Mouse (Mus musculus): Measurements from ENCODE around the gene Plcl2.

Gene Plcl2

DNA sequence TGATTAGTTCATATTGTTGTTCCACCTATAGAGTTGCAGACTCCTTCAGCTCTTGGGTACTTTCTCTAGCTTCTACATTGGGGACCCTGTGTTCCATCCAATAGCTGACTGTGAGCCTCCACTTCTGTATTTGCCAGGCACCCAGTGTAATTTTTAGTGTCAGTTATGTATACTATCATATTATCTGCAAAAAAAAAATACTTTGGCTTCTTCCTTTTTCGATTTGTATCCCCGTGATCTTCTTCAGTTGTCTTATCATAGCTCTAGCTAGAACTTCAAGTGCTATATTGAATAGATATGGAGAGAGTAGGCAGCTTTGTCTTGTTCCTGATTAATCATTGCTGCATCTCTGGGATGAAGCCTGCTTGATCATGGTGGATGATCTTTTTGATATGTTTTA, 25.7 kb downstream of the Plcl2 start:
- 76% methylated on average over 2 of the region's 2 CpGs for WGBS

DNA sequence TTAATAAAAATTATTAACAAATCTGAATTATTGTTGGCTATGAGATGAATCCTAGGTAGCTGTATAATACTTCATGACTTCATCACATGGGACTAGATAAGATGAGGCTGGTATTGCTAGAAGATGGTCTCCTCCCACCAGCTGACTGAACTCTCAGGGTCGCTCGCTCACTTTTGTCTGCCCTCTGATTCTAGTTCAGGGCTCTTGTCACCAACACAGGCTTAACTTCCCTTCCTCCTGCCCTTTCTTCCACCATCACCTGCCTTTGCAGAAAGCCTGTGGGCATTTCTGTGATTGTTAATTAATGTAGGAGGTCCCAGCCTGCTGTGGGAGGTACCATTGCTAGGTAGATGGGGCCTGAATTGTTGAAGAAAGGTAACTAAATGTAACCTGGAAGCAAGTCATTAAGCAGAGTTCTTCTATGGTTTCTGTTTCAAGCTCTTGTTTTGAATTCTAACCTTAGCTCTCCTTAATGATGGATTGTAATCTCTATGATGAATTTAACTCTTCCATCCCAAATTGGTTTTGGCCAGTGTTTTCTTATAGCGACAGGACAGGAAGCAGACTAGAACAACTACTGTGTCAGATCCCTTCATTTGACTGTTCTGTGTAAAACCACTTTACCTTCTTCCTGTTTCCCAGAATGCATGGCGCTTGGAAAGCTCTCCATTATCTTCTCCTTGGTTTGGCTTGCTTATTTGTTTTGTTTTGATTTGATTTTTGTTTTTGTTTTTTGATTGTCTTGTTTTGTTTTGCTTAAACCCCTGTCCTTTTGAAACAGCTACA, 27.4 kb downstream of the Plcl2 start:
- 88% methylated on average over 4 of the region's 4 CpGs for WGBS

DNA sequence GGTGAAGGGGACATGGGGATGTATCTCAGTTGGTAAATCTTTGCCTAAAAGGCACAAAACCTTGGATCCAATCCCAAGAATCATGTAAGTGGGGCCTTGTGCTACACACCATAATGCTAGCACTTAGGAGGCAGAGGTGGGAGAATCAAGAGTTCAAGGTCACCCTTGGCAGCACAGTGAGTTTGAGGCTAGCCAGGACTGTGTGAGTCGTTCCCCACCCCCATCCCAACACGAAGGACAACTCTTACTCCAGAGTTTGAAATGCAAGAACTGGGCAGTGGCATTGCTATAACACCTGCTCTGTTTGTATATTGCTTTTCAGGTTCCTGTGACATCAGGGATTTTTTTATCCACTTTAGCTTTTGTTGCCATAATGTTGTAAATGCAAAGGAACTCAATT, 28.6 kb downstream of the Plcl2 start:
- WGBS: 89% methylated on average over 2 of the region's 2 CpGs

DNA sequence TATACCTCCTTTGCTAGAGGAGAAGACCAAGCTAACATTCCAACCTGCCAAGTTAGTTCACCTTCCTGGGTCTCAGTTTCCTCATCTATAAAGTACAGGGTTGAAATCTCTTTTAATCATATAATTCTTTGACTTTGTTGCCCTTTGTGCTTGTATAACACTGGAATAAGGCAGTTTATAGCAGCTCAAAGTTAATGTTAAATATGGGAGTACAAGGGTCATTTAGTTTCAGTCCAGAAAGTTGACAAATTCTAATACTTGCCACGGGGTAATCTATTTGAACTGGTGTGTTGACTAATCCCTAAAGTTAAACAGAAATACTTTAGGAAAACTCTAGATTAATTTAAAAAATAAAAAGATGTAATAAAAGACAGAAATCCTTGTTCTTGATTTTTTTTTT, 35.7 kb downstream of the Plcl2 start:
- WGBS: 92% methylated on average over 1 of the region's 1 CpGs

DNA sequence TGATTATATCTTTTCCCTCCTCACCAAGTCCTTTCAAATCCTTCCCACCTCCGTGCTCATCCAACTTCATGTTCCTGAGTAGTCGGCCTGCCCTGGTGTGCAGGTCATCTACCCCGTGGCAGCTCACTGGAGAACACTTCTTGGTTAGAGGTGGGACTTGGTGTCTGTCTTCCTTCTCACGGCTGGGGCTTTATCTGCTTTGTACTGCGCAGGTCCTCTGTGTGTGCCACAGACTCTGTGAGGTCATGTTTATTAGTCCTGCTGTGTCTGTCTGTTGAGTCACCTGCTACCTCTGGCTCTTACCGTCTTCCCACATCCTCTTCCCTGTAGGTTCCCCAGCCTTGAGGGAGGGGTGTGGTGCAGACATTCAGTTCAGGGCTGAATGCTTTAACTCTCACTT, 36.1 kb downstream of the Plcl2 start:
- WGBS: 74% methylated on average over 6 of the region's 6 CpGs

DNA sequence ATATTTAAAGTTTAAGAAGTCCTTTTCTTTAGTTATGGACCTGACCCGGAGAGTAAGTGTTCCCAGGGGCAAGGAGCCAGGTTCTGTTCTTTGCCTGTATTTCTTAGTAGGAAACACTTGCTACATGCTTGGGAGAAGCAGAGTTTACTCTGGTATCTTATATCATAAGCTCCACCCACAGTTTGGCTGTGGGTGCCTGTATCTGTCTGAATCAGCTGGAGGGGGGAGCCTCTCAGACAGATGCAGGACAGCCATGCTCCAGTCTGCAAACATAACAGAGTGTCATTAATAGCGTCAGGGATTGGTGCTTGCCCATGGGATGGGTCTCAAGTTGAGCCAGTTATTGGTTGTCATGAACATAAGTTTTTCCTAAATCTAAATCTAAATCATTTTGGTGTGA, 42.9 kb downstream of the Plcl2 start:
- 74% methylated on average over 2 of the region's 2 CpGs for WGBS

DNA sequence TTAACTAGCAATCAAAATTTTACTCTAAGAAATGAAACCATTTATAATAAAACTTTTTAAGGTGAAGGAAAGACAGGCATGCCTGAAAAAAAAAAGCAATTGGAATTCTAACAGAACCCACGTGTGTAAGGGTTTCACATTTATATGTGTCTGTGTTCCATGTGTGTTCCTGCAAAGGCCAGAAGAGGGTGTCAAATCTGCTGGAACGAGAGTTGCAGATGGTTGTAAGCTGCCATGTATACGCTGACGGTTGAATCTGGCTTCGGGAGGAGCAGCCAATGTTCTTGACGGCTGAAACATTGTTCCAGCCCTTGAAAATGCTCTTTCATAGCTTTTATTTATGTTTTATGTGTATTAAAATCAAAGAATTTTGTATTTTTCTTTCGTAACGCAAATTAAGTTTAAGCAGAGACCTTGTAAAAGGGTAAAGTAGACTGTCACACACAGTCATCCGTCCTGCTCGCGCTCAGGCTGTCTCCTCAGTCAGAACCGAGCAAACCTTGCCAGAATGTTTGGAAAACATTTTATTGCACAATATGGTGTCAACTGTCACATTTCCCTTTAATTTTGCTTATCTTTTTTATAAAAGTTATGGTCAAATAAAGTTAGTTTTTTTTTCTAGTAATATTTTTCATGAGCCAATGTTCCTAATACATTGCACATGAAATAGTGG, 48.5 kb downstream of the Plcl2 start:
- WGBS: 65% methylated on average over 12 of the region's 12 CpGs

DNA sequence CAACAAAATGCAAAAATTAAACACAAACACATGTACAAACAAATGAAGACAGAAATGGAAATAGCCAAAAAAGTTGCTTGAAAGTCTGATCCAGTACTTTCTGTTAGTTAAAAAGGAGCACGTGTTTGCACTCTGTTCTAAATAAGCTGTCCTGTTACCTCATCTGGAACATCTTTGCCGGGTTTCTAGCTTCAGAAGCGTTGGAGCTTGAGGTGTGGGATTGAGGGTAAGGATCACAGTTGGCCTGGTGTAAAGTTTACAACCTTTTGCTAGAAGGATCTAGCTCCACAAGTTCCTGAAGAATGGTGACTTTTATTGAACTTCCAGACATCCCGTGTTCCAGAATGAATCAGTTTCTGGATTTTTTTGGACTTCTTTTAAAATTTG, 49.0 kb downstream of the Plcl2 start:
- WGBS: 56% methylated on average over 4 of the region's 4 CpGs

DNA sequence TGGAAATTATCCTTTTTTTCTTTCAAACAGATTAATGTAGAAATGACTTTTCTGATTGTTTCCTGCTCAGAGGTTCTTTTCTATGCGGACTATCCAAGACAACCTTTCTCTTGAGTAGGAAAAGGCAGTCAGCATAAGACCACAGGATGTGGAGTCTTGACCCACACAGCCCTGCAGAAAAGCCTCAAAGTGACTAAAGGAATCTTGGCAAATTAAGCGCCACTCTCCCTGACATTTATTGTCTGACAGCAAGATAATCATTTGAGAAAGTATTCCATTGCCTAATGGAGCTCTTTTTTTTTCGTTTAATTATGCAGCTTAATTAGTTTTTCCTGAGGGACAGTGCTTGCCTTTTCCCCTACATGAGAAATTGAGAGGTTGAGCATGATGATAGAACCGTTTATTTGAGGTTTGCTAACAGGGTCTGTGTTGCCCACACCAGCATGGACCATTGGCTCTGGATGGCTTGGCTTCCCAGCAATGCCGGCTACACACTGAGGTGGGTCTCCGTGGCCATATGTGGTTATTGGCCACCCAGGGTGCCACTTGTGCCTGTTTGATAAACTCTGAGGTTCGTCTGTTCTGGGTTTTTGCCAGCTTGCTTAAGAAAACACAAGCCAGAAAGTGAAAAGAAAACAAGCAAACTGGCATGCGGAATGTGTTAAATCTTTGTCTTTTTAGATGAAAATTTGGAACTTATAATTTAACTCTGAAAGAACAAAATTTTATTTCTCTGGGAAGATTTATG, 56.3 kb downstream of the Plcl2 start:
- 37% methylated on average over 8 of the region's 8 CpGs for WGBS

DNA sequence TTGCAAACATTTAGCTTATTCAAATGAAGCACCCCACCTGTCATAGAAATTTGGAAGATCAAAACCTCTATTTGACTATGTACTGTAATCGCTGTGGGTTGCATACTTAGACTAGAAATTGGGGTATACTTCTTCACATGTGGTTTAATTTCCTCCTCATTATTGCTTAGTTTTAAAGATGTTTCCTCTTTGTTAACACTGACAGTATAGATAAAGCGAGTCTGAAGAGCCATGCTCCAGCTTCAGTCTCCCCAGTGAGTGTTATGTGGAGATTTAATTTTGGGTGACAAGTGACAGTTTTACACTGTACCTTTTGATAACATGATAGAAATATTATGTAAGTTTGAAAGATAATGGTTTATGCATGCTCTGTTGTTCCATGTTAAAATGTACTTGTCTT, 59.6 kb downstream of the Plcl2 start:
- WGBS: 85% methylated on average over 2 of the region's 2 CpGs

DNA sequence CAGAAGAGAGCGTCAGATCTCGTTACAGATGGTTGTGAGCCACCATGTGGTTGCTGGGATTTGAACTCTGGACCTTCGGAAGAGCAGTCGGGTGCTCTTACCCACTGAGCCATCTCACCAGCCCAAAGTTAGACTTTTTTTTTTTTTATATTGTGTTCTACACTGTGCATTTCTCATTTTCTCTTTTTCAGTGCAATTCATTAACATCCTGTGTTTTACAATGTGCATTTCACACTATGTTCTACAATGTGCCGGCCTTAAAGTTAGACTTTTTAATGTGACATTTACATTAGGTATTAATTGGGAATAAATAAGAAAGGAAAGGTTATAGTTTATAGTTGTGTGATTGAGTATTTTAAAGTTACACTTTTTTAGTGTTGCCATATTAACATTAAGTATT, 61.0 kb downstream of the Plcl2 start:
- 90% methylated on average over 5 of the region's 5 CpGs for WGBS

DNA sequence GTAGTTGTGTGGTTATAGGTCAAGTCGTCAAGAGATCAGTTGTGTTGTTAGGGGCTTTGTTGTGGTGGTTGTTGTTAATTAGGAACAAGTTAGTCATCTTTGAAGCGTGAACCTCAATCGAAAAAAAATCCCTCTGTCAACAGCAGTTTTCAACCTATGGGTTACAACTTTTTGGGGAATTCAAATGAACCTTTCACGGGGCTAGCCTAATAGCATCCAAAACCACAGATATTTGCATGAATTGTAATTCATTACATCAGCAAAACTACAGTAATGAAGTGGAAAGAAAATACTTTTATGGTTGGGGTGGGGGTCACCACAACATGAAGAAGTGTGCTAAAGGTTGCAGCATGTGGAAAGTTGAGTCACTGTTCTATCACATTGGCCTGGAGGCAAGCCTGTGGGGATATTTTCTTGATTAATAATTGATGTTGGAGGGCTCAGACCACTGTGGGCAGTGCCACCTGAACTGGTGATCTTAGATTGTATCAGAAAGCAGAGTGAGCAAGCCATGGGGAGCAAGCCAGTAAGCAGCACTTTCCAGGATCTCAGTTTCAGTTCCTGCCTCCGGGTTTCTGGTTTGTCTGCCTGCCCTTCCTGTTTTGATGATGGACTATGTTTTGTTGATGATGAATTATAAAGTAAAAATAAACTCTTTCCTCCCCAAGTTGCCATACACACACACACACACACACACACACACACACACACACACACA, 61.6 kb downstream of the Plcl2 start:
- WGBS: 73% methylated on average over 5 of the region's 5 CpGs

DNA sequence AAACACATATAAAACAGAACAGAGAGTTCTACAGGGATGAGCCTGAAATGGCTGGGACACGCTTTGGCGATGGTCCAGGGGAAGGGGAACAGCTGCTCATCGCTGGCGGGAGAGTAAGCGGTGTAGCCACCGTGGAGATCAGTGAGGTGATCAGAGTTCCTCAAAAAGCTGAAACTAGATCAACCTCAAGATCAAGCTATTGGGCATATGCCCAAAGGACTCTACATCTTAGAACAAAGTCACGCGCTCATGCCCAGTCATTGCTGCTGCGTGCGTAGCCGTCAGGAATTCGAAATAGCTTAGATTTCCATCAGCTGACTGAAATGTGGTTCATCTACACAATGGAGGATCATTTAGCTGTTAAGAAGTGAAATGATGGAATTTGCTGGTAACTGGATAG, 65.0 kb downstream of the Plcl2 start:
- WGBS: 83% methylated on average over 12 of the region's 12 CpGs

DNA sequence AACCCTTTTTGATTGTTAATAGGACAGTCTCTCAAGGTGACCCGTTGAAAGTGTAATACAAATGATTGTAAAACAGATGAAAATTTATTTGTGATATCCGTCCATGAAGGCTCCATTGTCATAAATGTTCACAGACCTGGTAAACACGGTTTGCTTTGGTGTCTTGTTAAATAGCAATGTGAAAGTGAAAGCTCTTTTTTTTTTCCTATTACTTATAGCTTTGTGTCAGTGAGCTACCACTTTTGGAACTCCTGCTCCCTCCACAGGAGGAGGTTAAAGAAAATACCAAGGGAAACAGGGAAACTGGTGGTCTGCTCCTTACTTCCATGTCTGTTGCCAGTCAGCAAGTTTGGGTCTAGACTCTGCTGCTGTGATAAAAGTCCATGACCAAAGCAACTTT, 71.2 kb downstream of the Plcl2 start:
- 86% methylated on average over 3 of the region's 3 CpGs for WGBS

DNA sequence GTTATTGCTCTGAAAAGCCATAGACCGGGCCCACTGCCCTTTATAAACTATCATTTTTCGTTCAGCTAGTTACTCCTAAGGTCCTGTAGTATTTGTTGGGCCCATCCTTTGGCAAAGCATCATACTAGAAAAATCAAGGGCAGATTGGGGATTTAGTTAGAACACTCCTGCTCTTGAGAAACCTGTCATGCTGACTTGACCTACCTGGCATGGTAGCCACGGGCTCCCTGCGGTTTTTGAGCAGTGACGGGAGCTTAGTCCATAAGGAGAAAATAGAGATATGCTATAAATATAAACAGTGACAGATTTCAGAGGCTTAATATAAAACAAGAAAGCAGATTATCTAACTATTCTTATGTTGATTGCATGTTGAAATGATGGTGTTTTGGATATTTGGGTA, 77.6 kb downstream of the Plcl2 start:
- WGBS: 70% methylated on average over 5 of the region's 5 CpGs

DNA sequence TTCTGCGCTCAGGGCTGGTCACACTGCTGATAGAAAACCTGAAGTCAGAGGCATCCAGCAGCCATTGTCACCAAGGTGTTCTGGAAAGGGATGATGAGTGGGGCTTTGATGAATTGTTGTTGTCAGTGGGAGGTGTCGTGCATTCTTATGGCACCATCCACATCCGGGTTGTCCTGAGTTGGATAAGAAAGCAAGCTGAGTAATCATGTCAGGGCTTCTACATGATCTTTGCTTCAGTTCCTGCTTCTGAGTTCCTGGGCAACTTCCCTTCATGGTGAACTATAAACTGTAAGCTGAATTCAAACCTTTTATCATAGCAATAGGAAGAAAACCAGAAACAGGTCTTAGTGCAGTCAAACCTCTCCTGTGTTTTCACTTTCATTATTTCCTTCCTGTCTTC, 78.7 kb downstream of the Plcl2 start:
- 69% methylated on average over 3 of the region's 3 CpGs for WGBS

DNA sequence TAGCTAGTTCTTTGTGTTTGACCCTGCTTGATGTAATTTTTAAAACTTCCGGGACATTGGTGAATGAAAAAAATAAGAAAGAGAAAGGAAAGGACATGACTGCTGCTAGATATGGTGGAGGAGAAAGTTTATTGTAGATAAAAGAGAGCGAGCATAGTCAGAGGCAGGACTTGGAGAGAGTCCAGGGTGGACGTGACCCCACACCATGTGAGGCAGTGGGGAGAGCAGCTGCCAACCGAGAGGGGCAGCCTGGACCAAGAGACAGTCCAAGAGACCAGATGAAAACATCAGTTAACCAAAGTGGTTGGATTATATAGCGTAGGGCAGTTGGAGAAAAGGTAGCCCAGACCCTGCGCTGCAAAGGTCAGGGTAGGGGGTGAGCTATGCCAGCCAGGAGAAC, 91.0 kb downstream of the Plcl2 start:
- 63% methylated on average over 6 of the region's 6 CpGs for WGBS

DNA sequence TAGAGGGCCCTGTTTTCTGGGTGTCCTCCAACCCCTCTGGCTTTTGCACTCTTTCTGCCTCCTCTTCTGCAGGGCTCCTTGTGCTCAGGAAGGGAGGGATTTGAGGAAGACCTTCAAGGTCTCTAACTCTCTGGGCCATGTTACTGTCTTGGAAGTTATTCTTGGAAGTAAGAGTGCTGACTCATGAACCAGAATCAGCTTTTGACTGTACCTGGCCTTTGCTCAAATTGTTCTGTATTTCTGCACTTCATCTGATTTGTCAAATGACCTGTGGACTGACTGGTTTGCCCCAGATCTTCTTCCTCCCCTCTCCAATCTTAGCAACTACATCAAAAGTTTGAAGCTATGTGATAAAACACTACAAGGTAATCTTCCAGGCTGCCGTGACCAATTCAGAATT, 91.5 kb downstream of the Plcl2 start:
- 63% methylated on average over 1 of the region's 1 CpGs for WGBS

DNA sequence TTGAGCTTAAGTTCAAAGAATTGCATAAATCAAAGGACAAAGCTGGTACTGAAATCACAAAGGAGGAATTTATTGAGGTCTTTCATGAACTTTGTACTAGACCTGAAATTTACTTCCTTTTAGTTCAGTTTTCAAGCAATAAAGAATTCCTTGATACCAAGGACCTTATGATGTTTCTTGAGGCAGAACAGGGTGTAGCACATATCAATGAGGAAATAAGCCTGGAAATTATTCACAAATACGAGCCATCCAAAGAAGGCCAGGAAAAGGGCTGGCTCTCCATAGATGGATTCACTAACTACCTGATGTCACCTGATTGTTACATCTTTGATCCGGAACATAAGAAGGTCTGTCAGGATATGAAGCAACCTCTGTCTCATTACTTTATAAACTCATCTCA, 97.7 kb downstream of the Plcl2 start:
- 93% methylated on average over 2 of the region's 2 CpGs for WGBS

DNA sequence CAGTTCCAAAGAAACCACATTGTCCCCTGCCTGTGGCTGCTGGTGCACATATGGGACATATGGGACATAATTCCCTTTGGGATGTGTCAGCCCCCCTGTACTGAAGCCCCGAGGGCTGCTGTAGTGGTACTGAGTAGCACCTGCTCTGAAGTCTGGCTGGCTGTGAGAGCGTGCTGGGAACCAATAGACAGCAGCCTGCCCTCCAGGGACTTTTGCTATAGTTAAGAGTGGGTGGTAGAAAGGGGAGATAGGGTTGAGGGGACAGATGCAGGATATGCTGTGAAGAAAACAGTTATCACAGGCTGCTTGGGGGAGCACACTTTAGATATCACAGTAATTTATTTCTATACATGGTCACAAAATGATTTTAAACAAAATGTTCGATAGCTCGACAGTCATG, 100.7 kb downstream of the Plcl2 start:
- WGBS: 79% methylated on average over 4 of the region's 4 CpGs

DNA sequence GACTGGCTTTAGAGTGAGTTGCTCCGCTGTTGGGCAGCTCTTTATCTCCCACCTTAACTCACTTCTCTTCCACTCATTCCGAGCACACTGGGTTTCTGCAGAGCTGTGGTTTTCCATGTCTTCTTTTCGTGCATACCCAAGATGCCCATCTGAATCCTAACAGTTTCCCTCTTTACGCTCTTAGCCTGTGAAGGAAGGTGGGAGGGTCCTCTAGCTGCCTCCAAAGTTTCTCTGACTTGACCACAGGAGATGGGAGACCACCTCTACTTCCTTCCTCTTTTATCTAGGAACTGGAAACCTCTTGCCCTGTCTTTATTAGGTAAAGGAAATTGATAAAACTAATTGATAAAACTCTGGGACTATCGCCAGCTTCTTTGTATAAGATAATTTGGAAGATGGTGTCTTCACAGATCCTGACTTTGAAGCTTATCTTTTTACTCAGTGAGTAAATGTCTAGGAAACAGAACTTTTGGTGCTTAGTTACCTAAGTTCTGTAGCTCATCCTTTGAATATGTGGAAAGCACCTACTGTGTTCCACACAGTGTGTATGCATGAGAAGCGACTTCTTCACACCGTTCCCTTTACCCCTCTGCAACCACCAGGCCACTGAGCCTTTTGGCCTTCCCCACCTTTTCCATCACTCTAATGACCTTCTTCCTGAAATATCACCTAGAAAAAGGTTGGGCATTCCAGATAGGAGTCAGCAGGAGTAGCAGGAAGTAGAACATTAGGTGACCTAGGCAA, 111.8 kb downstream of the Plcl2 start:
- WGBS: 91% methylated on average over 7 of the region's 7 CpGs

DNA sequence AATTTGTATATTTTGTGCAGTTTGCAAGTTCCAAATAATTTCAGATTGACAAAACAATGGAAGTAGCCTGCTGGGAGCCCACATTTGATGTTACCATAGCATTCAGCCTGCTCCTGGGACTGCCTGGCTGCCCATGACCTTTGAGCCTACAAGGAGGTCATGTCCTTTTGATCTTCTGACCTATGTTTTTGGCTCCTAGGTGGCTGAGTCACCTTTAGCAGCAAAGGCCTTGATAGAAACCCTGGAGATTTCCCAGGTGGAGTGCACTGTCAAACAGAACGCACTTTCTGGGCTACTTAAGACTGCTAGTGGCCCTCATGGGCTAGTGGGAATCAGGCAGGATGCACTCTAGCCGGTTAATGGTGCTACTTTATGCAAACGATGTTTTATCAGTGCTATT, 112.8 kb downstream of the Plcl2 start:
- WGBS: 84% methylated on average over 3 of the region's 3 CpGs
